Mouse (Mus musculus): ENCODE measurements at regions not wholly inside any gene's neighbourhood (a gene's known extent, or its start where the extent isn't known, plus 50 kb on each side); places are given as distances from the start of the nearest gene placed in this dataset.

DNA sequence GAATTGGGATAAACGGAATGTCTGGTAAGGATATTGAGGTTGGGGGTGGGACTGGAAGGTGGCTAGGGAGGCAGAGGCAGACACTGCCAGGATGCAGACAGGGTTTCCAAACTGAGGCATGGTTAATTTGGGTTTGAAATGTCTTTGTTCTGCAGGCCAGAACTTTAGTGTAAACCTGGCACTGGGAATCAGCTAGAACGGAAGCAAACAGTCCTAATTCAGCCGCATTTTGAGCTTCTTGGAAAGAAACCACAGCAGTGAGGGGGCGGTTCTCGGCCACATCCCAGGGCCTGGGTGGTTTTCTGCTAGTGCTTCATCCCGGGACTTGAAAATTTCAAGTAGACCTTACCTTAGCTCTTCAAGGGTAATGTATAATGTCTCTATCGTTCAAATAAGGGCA is 100.6 kb upstream of the Irf2bp2 start:
- TF ChIP-seq POLR2A (IDR thresholded peaks at IDR 0.05; ENCODE audit: borderline replicate concordance, low read depth, low read length) (no peak), CTCF (IDR thresholded peaks at IDR 0.05; ENCODE audit: low read depth, low read length) (no peak)

Data from bone marrow macrophage, adult 2 months (primary cell).